Mouse (Mus musculus): ENCODE data around the gene H2-DMb1.

H2-DMb1 gene

GRCm38 (mm10) chr17:34122188-34122984, 30.5 kb upstream of the H2-DMb1 start, which contains the start of gene Brd2:
Gene Brd2, minus strand, starts transcription at chr17:34122634.
- DNase-seq (ENCODE audit: low read depth, low spot score) = peak; percentile 95

- DNase-seq (ENCODE audit: low read depth, low spot score) = no peak
These were observed 29.8 kb upstream of the H2-DMb1 start for GRCm38 (mm10) chr17:34123111-34123510.

- peak; percentile 86 for DNase-seq (ENCODE audit: low read depth, low spot score)
These were observed 29.4 kb upstream of the H2-DMb1 start for GRCm38 (mm10) chr17:34123518-34123917.

- DNase-seq (ENCODE audit: low read depth, low spot score) = peak; percentile 37
These were observed 28.2 kb upstream of the H2-DMb1 start for GRCm38 (mm10) chr17:34124649-34125048.

- peak; percentile 60 for DNase-seq (ENCODE audit: low read depth, low spot score)
These were observed 25.9 kb upstream of the H2-DMb1 start for GRCm38 (mm10) chr17:34126826-34127420.

GRCm38 (mm10) chr17:34127475-34127874, 25.4 kb upstream of the H2-DMb1 start:
- peak; percentile 68 for DNase-seq (ENCODE audit: low read depth, low spot score)

- DNase-seq (ENCODE audit: low read depth, low spot score) = peak; percentile 52
These were observed 24.5 kb upstream of the H2-DMb1 start for GRCm38 (mm10) chr17:34128264-34128937.

GRCm38 (mm10) chr17:34128944-34129791, 23.7 kb upstream of the H2-DMb1 start:
- no peak for DNase-seq (ENCODE audit: low read depth, low spot score)

- DNase-seq (ENCODE audit: low read depth, low spot score) = no peak
These were observed 22.6 kb upstream of the H2-DMb1 start for GRCm38 (mm10) chr17:34130073-34130947.

- no peak for DNase-seq (ENCODE audit: low read depth, low spot score)
These were observed 21.0 kb upstream of the H2-DMb1 start for GRCm38 (mm10) chr17:34131911-34132310.

GRCm38 (mm10) chr17:34133289-34133688, 19.6 kb upstream of the H2-DMb1 start:
- DNase-seq (ENCODE audit: low read depth, low spot score) = peak; percentile 46

- DNase-seq (ENCODE audit: low read depth, low spot score) = no peak
These were observed 18.4 kb upstream of the H2-DMb1 start for GRCm38 (mm10) chr17:34134451-34134850.

GRCm38 (mm10) chr17:34135297-34136224, 17.3 kb upstream of the H2-DMb1 start:
- peak; percentile 99 for DNase-seq (ENCODE audit: low read depth, low spot score)

GRCm38 (mm10) chr17:34137601-34138000, 15.3 kb upstream of the H2-DMb1 start:
- no peak for DNase-seq (ENCODE audit: low read depth, low spot score)

- no peak for DNase-seq (ENCODE audit: low read depth, low spot score)
These were observed 14.2 kb upstream of the H2-DMb1 start for GRCm38 (mm10) chr17:34138655-34139054.

GRCm38 (mm10) chr17:34139416-34139815, 13.5 kb upstream of the H2-DMb1 start:
- peak; percentile 76 for DNase-seq (ENCODE audit: low read depth, low spot score)

GRCm38 (mm10) chr17:34140240-34140639, 12.6 kb upstream of the H2-DMb1 start:
- no peak for DNase-seq (ENCODE audit: low read depth, low spot score)

- no peak for DNase-seq (ENCODE audit: low read depth, low spot score)
These were observed 11.4 kb upstream of the H2-DMb1 start for GRCm38 (mm10) chr17:34141448-34141847.

GRCm38 (mm10) chr17:34142456-34143010, 10.3 kb upstream of the H2-DMb1 start:
- no peak for DNase-seq (ENCODE audit: low read depth, low spot score)

Measured in R1 (cell line).